Mouse (Mus musculus) hindbrain, embryonic 13.5 days (tissue): ENCODE measurements at regions not wholly inside any gene's neighbourhood (a gene's known extent, or its start where the extent isn't known, plus 50 kb on each side); places are given as distances from the start of the nearest gene placed in this dataset.

Experiments
- ATAC-seq: fragments of 200-750 bp; cut with Nextera tagmentation; 2 replicates; pipeline ENCODE4 v1.8.0; 2017; ENCODE audit warnings: moderate TSS enrichment; ENCODE audit not compliant: low FRiP score
- H3K27ac ChIP-seq: fragments of 300-500 bp; sonication (generic); 2 replicates; pipeline ENCODE4 v1.5.1; 2015; ENCODE audit warnings: inconsistent platforms, mild to moderate bottlenecking, moderate library complexity
- H3K27me3 ChIP-seq: fragments of 300-500 bp; sonication (generic); 2 replicates; pipeline ENCODE4 v1.6.1; 2015; ENCODE audit warnings: mild to moderate bottlenecking, inconsistent platforms
- H3K36me3 ChIP-seq: fragments of 300-500 bp; sonication (generic); 2 replicates; pipeline ENCODE4 v1.6.1; 2015; ENCODE audit warnings: mild to moderate bottlenecking, inconsistent platforms
- H3K4me1 ChIP-seq: fragments of 300-500 bp; sonication (generic); replicated peaks from 2 replicates; pipeline ENCODE4 v1.6.1; 2015; ENCODE audit warnings: inconsistent platforms
- H3K4me2 ChIP-seq: fragments of 300-500 bp; sonication (generic); 2 replicates; pipeline ENCODE4 v1.6.1; 2015; ENCODE audit warnings: inconsistent platforms, mild to moderate bottlenecking, moderate library complexity
- H3K4me3 ChIP-seq: fragments of 300-500 bp; sonication (generic); 2 replicates; pipeline ENCODE4 v1.5.1; 2015; ENCODE audit warnings: mild to moderate bottlenecking, inconsistent platforms
- H3K9ac ChIP-seq: fragments of 300-500 bp; sonication (generic); 2 replicates; pipeline ENCODE4 v1.6.1; 2015; ENCODE audit warnings: mild to moderate bottlenecking, inconsistent platforms
- H3K9me3 ChIP-seq: fragments of 300-500 bp; sonication (generic); 2 replicates; pipeline ENCODE4 v1.6.1; 2016; ENCODE audit warnings: inconsistent platforms
- WGBS: fragments of 180-500 bp; shearing (Covaris S2); methylation state at CpG from one replicate; pipeline ENCODE4 v1.1.7; 2015; 5-methylcytosine and 5-hydroxymethylcytosine counted together

DNA sequence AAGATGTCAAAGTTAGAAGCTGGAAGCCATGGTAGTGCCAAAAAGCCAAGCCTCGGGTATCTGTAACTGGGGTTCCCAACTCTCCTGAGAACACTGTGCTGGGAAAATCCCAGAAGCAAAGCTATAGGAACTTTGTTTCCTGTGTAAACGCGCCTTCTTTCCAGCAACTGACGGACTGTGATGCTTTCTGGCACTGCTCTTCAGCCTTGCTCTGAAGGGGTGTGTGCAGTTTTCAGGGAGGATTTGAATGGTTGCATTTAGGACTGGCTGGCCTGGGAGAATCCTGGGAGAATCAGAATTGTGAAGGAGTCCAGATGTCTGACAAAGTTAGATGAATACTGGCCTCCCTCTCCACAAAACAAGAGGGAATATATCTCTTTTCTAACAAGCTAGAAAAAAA is 57.2 kb upstream of the Gm21897 start:
- no peaks in the 10 kb centered on the region for H3K9me3 ChIP-seq
- no peak overlapping the region for H3K9ac ChIP-seq
- H3K4me1 ChIP-seq: no peaks in the 10 kb centered on the region
- H3K27me3 ChIP-seq: no peaks in the 10 kb centered on the region
- ATAC-seq: no peak
- whole genome bisulfite sequencing: 90% methylated on average over 4 of the region's 4 CpGs
- no peaks in the 10 kb centered on the region for H3K36me3 ChIP-seq
- no peak overlapping the region for H3K4me3 ChIP-seq
- H3K4me2 ChIP-seq: no peak overlapping the region
- no peak overlapping the region for H3K27ac ChIP-seq
